Mouse (Mus musculus): ENCODE results near the gene Trhr2.

Gene Trhr2

DNA sequence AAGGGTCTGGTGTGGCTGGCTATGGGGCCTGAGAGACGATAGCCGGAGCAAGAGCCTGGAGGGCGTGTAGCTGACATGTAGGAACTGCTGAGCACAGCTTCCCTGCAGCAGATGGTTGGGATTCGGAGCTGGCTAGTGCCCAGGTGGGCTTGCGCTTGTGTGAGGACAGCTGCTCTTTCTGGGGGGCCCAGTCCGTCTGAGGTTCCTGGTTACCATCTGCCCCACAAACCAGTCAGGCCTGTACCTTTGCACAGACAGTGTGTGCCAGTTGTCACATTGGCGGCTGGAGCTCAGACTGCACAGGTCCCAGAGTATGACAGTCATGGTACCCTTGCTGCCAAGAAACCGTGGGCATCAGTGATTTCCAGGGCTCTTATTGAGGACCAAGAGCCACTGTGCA is 52.7 kb downstream of the Trhr2 start:
- DNase-seq (ENCODE audit: low read depth in 2 of 2, low spot score in 2 of 2): no peak
